ENCODE assay signal across 8 mouse cellular contexts in the genomic region with DNA sequence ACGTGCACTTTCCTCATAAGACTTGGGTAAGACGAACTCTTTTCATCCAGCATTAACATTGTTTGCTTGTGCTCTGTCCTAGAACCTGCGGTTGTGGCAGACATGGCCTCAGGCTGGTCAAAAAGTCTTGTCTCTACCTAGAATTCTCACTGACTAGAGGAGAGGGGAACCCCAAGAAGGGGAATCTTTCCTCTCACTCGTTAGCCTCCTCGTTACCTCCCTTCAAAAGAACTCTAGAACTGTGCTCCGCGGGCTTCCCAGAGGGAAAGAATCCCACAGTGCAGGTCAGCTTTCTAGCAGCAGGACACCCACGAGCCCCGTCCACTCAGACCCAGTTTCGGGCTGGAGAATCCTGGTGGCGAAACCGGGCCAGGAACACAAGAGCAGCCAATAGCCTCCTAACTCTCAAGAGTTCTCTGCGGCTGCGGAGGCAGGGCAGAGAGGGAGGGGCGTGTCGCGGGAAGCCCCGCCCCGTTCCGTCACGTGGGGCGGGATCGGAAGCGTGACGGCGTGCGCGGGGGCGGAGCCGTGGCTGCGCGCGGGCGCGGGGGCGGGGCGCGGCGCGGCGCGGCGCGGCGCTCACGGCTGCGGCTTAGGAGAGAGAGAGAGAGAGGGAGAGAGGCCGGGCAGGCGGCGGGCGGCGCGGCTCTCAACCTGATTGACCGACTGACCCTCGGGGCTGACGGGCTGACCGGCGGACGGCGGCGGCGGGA. TPM values are rescaled to one million over a fixed set of nuclear protein-coding genes. Genes with fewer than 3 reads are reported as not detected.
DNase-seq lines count a peak whose midpoint lies in the region; ATAC-seq and TF ChIP-seq lines count a peak whose summit lies in the region.

A gene (plus strand): TSS at position 553 of the 713 bp plus-strand sequence.

- under 1% methylated on average over 58 of the region's 62 CpGs for WGBS in forebrain, embryonic 10.5 days
- WGBS in heart, embryonic 15.5 days = 2% methylated on average over 51 of the region's 62 CpGs
- 3% methylated on average over 52 of the region's 62 CpGs for WGBS in liver, embryonic 14.5 days (ENCODE audit: insufficient replicate concordance)
- 1% methylated on average over 48 of the region's 62 CpGs for WGBS in neural tube, embryonic 11.5 days
- 1% methylated on average over 38 of the region's 62 CpGs for WGBS in stomach, postnatal 0 days

- TF ChIP-seq EP300 in liver, embryonic 14.5 days (IDR thresholded peaks at IDR 0.05; ENCODE audit: low read depth) = no peak
- no peak for TF ChIP-seq EP300 in stomach, postnatal 0 days (optimal IDR thresholded peaks at IDR 0.05)

- peak; percentile 96 for ATAC-seq in heart, embryonic 15.5 days (replicated peaks; ENCODE audit: insufficient number of reproducible peaks, insufficient read depth, low FRiP score, low read depth)
- peak; percentile 94 for ATAC-seq in liver, embryonic 14.5 days (ENCODE audit: insufficient read depth)
- ATAC-seq in neural tube, embryonic 11.5 days (ENCODE audit: insufficient read depth, low FRiP score, low TSS enrichment) = peak; percentile 91
- peak; percentile 96 for ATAC-seq in stomach, postnatal 0 days (ENCODE audit: low FRiP score, low TSS enrichment)

- peak within 1 kb of the TSS; percentile 81 for H3K4me2 ChIP-seq in heart, embryonic 15.5 days
- H3K4me2 ChIP-seq in liver, embryonic 14.5 days (ENCODE audit: low read depth) = peak within 1 kb of the TSS; percentile 95
- peak within 1 kb of the TSS; percentile 62 for H3K4me2 ChIP-seq in neural tube, embryonic 11.5 days (ENCODE audit: low read depth)
- peak within 1 kb of the TSS; percentile 75 for H3K4me2 ChIP-seq in stomach, postnatal 0 days (replicated peaks; ENCODE audit: low read depth)

- DNase-seq in CD8-positive naive resting alpha-beta T cell, adult 2 months (ENCODE audit: low read depth in 2 of 2, low spot score in 2 of 2) = peak; percentile 93 to 95
- peak; percentile 76 for DNase-seq in c-Kit-positive CD71-negative TER-119-negative erythroid progenitor cells, embryonic 14.5 days (ENCODE audit: low read depth)
- DNase-seq in forebrain, embryonic 10.5 days (ENCODE audit: extremely low spot score, low spot score) = peak; percentile 90
- peak; percentile 95 for DNase-seq in kidney, postnatal 25 days
- DNase-seq in liver, embryonic 14.5 days (ENCODE audit: low read depth in 3 of 3, low spot score in 3 of 3) = peak; percentile 71 to 75 (median 71)
- DNase-seq in neural tube, embryonic 11.5 days (ENCODE audit: low spot score) = peak; percentile 93
- peak; percentile 94 for DNase-seq in stomach, postnatal 0 days (ENCODE audit: low spot score)

- no peaks in the 10 kb centered on the region for H3K27me3 ChIP-seq in forebrain, embryonic 10.5 days (ENCODE audit: poor library complexity, severe bottlenecking)
- H3K27me3 ChIP-seq in heart, embryonic 15.5 days = no peaks in the 10 kb centered on the region
- H3K27me3 ChIP-seq in liver, embryonic 14.5 days (ENCODE audit: control insufficient read depth, insufficient read depth, low read length) = peaks cover 11% of the 10 kb centered on the region; the same call in 1 of the 2 replicates
- H3K27me3 ChIP-seq in neural tube, embryonic 11.5 days (ENCODE audit: control insufficient read depth, insufficient read depth, low read length) = no peaks in the 10 kb centered on the region
- no peaks in the 10 kb centered on the region for H3K27me3 ChIP-seq in stomach, postnatal 0 days (ENCODE audit: control insufficient read depth, insufficient read depth, low read length)

- peak within 1 kb of the TSS; percentile 97 for H3K27ac ChIP-seq in forebrain, embryonic 10.5 days
- peak within 1 kb of the TSS; percentile 88 for H3K27ac ChIP-seq in heart, embryonic 15.5 days
- H3K27ac ChIP-seq in liver, embryonic 14.5 days = no peak within 1 kb of the TSS
- peak within 1 kb of the TSS; percentile 90 for H3K27ac ChIP-seq in neural tube, embryonic 11.5 days (ENCODE audit: low read depth, low read length)
- peak within 1 kb of the TSS; percentile 96 for H3K27ac ChIP-seq in stomach, postnatal 0 days (replicated peaks)

- H3K9me3 ChIP-seq in forebrain, embryonic 10.5 days = peaks cover 4% of the 10 kb centered on the region; the same call in 1 of the 2 replicates
- no peaks in the 10 kb centered on the region for H3K9me3 ChIP-seq in heart, embryonic 15.5 days (replicated peaks)
- no peaks in the 10 kb centered on the region for H3K9me3 ChIP-seq in liver, embryonic 14.5 days (ENCODE audit: control insufficient read depth, low read length)
- no peaks in the 10 kb centered on the region for H3K9me3 ChIP-seq in neural tube, embryonic 11.5 days (ENCODE audit: control insufficient read depth, low read length)
- no peaks in the 10 kb centered on the region for H3K9me3 ChIP-seq in stomach, postnatal 0 days (ENCODE audit: control insufficient read depth, low read length)

- H3K4me3 ChIP-seq in forebrain, embryonic 10.5 days = peak within 1 kb of the TSS; percentile 95
- peak within 1 kb of the TSS; percentile 90 for H3K4me3 ChIP-seq in heart, embryonic 15.5 days
- H3K4me3 ChIP-seq in liver, embryonic 14.5 days (ENCODE audit: insufficient read depth in 1 of 2, low read depth in 2 of 2, low read length in 2 of 2) = peak within 1 kb of the TSS; percentile 77 to 83
- peak within 1 kb of the TSS; percentile 79 for H3K4me3 ChIP-seq in neural tube, embryonic 11.5 days (ENCODE audit: low read depth, low read length)
- H3K4me3 ChIP-seq in stomach, postnatal 0 days (ENCODE audit: low read depth, low read length) = peak within 1 kb of the TSS; percentile 86

- peak; percentile 38; the same call in 1 of the 2 replicates for TF ChIP-seq CTCF in liver, embryonic 14.5 days (IDR thresholded peaks at IDR 0.05; ENCODE audit: low read depth)
- TF ChIP-seq CTCF in stomach, postnatal 0 days (IDR thresholded peaks at IDR 0.05; ENCODE audit: low read depth) = peak; percentile 64

- no peaks in the 10 kb centered on the region for H3K36me3 ChIP-seq in forebrain, embryonic 10.5 days (replicated peaks)
- no peaks in the 10 kb centered on the region for H3K36me3 ChIP-seq in heart, embryonic 15.5 days
- H3K36me3 ChIP-seq in liver, embryonic 14.5 days (replicated peaks; ENCODE audit: control insufficient read depth, insufficient read depth, low read depth) = no peaks in the 10 kb centered on the region
- H3K36me3 ChIP-seq in neural tube, embryonic 11.5 days (ENCODE audit: control insufficient read depth, insufficient read depth, low read length) = no peaks in the 10 kb centered on the region
- H3K36me3 ChIP-seq in stomach, postnatal 0 days (ENCODE audit: control insufficient read depth, insufficient read depth, low read length) = no peaks in the 10 kb centered on the region

- peak within 1 kb of the TSS; percentile 93 for H3K9ac ChIP-seq in heart, embryonic 15.5 days
- H3K9ac ChIP-seq in liver, embryonic 14.5 days (replicated peaks) = peak within 1 kb of the TSS; percentile 77
- H3K9ac ChIP-seq in neural tube, embryonic 11.5 days (ENCODE audit: low read length) = peak within 1 kb of the TSS; percentile 80
- peak within 1 kb of the TSS; percentile 94 for H3K9ac ChIP-seq in stomach, postnatal 0 days (ENCODE audit: low read length)

- peaks cover 31% of the 10 kb centered on the region for H3K4me1 ChIP-seq in forebrain, embryonic 10.5 days
- H3K4me1 ChIP-seq in heart, embryonic 15.5 days (replicated peaks) = peaks cover 27% of the 10 kb centered on the region
- peaks cover 12 to 17% of the 10 kb centered on the region in 2 experiments for H3K4me1 ChIP-seq in liver, embryonic 14.5 days (replicated peaks; ENCODE audit: control insufficient read depth in 2 of 2, insufficient read depth in 2 of 2, low read length in 1 of 2)
- peaks cover 12% of the 10 kb centered on the region for H3K4me1 ChIP-seq in neural tube, embryonic 11.5 days (ENCODE audit: control insufficient read depth, insufficient read depth, low read length)
- peaks cover 3% of the 10 kb centered on the region; the same call in 1 of the 2 replicates for H3K4me1 ChIP-seq in stomach, postnatal 0 days (replicated peaks; ENCODE audit: control insufficient read depth, insufficient read depth)

RNA-seq across cellular contexts. Expression of the gene that starts here (rescaled TPM):
- polyA plus RNA-seq in forebrain, embryonic 10.5 days (2016; fragmentation: Nextera tagmentation; extraction: Ambion mirVana) = 40.6 and 41.6 TPM in 2 replicates
- 11.0 and 16.3 TPM in 2 replicates for polyA plus RNA-seq in heart, embryonic 15.5 days (2015; fragmentation: Nextera tagmentation; extraction: Ambion mirVana)
- 4.0 and 5.0 TPM in 2 replicates for polyA plus RNA-seq in liver, embryonic 14.5 days (2012; rRNA removed)
- polyA plus RNA-seq in liver, embryonic 14.5 days (2014; fragmentation: Nextera tagmentation; extraction: Ambion mirVana) = 4.8 and 4.9 TPM in 2 replicates
- polyA plus RNA-seq in neural tube, embryonic 11.5 days (2014; fragmentation: Nextera tagmentation; extraction: Ambion mirVana) = 56.5 and 59.8 TPM in 2 replicates
- 10.9 and 11.5 TPM in 2 replicates for polyA plus RNA-seq in stomach, postnatal 0 days (2015; fragmentation: Nextera tagmentation; extraction: Ambion mirVana)
